Mouse (Mus musculus): Measurements from ENCODE around the gene Tnnt1.

Tnnt1 gene

GRCm38 (mm10) chr7:4521231-4522003 lies 5.2 kb upstream of the Tnnt1 start:
- DNase-seq (ENCODE audit: low spot score in 2 of 2): no peak

DNA sequence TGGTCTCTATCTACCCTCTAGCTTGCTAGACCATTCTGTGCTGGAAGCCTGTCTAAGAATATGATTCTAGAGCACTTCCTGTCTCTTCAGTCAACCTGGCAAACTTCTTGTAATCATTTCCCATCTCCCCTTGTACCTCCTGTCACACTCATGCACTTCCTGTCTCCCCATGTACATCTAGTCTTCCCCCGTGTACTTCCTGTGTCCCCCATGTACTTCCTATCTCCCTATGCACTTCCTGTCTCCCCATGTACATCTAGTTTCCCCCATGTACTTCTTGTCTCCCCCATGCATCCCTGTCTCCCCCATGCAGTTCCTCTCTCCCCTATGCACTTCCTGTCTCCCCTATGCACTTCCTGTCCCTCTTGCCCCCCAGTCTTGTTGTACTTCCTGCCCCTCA lies 2.3 kb upstream of the Tnnt1 start:
- no peak for DNase-seq (ENCODE audit: low spot score in 2 of 2)

- no peak for DNase-seq (ENCODE audit: low spot score in 2 of 2)
Observed at GRCm38 (mm10) chr7:4515853-4516252, 329 bp downstream of the Tnnt1 start.

DNA sequence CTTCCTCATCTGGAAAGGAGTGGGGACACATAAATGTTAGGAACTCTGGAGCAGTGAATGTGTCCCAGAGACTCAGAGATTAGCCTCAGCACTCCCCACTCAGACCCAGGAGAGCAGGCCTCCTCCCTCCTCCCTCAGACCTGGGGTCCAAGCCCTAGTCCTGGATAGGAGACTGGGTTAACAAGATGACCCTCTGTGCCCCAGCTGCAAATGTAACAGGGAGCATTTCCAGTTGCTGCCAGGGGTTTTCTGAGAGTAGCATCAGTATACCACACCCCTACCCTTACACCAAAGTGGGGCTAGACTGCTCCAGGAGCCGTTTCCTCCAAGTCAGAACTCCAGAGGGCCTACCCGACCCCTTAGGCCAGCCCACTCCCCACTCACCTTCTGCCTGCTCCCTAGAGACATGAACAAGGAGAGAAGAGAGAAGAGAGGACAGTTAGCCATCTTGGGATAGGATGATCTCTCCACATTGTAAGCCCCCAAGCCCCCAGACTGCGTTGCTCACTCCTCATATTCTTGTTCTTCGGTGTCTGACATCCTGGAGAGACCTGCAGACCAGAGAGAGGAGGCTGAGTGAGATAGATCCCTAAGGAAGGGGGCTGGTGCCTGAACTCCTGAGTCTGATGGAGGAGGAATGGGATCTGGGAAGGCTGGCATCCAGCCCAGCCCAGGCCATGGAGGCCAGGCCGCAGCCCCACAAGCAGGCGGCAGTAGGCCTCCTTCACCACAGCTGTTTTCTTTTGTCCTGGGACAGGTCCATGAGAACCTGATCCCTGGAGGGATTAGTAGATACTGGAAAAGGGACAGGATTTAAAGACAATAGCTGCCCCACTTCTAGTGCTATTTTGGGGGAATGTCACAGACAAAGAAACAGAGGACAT lies 2.1 kb downstream of the Tnnt1 start:
- no peak for DNase-seq (ENCODE audit: low spot score in 2 of 2)

GRCm38 (mm10) chr7:4513236-4513635 lies 2.9 kb downstream of the Tnnt1 start:
- DNase-seq (ENCODE audit: low spot score in 2 of 2): peak; percentile 41 to 82

DNA sequence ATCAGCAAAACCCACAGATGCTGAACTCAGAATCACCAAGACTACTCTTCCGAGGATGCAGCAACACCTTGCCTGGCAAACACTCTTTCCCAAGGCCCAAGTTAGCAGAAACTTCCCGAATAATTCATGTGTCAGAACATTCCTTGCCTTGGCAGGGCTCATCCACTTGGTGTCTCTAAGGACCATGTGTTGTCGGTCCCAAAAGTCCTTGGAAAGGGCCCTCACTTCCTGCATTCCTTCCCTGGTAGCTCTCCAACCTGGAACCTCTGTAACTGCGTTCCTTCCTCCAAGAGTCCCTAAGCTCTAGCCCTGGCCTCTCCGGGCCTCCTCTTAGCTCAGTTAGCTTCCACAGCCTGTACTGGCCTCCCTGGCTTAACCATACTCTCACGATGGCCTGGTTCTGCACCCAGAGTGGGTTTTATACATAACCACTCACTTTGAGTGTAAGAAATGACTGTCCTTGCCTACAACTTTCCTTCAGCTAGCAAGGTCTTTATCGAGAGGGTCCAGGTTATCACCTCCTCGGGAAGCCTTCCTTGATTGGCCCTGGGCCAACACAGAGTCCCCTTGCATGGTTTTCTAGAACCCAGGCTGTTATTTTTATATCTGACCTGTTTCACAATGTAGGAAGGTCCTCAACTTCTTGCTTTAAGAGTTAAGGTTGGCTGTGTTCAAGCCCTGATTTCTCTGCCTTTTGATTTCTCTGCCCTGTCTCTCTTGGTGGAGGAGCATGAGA lies 4.5 kb downstream of the Tnnt1 start:
- DNase-seq (ENCODE audit: low spot score in 2 of 2): no peak

- peak; percentile 76 to 90 for DNase-seq (ENCODE audit: low spot score in 2 of 2)
Observed at GRCm38 (mm10) chr7:4509863-4510608, 6.1 kb downstream of the Tnnt1 start.

- DNase-seq (ENCODE audit: low spot score in 2 of 2): no peak
Observed at GRCm38 (mm10) chr7:4508739-4509116, 7.5 kb downstream of the Tnnt1 start.

- no peak for DNase-seq (ENCODE audit: low spot score in 2 of 2)
Observed at GRCm38 (mm10) chr7:4508062-4508738, 8.0 kb downstream of the Tnnt1 start.

- DNase-seq (ENCODE audit: low spot score in 2 of 2): no peak
Observed at GRCm38 (mm10) chr7:4507220-4507619, 9.0 kb downstream of the Tnnt1 start.

- no peak for DNase-seq (ENCODE audit: low spot score in 2 of 2)
Observed at GRCm38 (mm10) chr7:4504646-4505435, 11.3 kb downstream of the Tnnt1 start.

DNA sequence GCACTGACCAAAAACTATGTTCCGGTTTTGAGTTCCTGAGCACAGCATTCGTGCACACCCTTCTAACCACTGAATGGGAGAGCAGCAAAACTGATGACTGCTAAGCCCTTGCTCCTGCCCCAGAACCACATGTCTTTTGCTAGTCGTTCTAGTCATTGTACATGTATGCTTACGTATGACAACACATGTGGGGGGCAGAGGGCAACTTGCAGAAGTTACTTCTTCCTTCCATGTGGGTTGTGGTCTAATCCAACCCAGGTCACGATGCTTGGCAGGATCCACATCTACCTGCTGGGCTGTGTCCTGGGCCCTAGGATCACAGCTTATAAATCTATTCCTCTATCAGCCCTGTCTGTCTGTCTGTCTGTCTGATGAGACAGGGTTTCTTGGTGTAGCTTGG lies 12.3 kb downstream of the Tnnt1 start:
- no peak for DNase-seq (ENCODE audit: low spot score in 2 of 2)

- DNase-seq (ENCODE audit: low spot score in 2 of 2): no peak
Observed at GRCm38 (mm10) chr7:4503100-4503499, 13.1 kb downstream of the Tnnt1 start.

GRCm38 (mm10) chr7:4502421-4503090 lies 13.6 kb downstream of the Tnnt1 start:
- DNase-seq (ENCODE audit: low spot score in 2 of 2): no peak

DNA sequence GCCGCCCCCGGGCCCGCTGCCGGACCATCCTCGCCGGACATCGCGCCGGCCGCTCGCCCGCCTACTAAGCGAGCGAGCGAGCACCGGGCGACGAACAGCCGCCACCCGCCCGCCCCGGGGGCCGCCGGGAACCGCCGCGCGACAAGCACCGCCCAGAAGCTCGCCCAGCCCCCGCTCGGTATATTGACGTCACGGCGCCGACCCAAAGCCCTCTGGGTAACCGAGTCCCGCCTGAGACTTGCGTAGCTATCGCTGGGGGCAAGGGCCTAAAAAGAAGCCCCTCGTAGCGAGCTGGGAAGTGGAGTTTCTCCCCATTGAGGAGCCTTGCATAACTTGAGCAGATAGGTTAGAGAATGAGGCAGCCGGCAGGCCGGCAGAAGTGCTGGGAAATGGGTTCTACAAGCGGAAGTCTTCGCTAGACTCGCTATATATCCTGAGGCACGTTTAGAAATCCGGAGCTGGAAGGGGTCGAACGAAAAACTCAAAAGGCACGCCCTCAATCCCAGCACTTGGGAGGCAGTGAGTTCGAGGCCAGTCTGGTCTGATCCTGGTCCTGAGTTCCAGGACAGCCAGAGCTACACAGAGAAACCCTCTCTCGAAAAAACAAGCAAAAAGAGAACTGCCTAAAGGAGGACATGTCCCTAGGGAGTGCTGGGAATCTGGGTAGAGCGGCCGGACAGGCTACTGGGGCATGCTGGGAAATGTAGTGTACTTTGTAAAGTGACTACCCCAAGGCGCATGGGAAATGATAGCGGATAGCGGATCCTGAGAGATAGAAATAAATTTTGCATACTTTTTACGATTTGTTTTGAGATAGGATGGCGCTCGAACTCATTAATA lies 14.4 kb downstream of the Tnnt1 start, which contains the start of gene Ppp1r12c:
Ppp1r12c (minus strand) TSS at position 123 of the 840 bp plus-strand sequence.
- peak; percentile 95 to 97 for DNase-seq (ENCODE audit: low spot score in 2 of 2)

DNA sequence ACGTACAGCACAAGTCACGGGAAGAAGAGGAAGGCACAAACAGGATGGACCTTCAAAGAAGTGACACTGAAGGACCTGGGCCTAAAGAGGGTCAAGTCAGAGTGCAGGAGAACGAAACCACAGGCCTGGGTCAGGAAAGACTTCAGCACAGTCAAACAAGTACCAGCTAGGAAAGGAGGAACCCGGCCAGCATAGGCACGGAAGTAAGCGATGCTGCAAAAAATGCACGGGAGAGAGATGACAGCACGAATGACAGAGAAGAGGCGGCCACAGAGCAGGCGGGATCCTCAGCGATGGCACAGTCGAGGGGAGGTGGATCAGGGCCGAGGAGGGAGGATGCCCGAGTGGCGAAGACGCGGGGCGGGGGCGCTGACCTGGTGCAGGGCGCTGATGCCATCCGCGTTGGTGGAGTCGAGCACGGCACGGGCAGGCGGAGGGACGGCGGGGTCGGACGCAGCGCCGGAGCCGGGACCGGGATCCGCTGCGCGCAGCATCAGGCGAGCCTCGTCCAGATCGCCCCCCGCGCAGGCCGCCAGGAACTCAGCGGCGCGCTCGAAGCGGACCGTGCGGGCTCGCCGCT lies 15.2 kb downstream of the Tnnt1 start:
- DNase-seq (ENCODE audit: low spot score in 2 of 2): peak; percentile 66 to 84

- DNase-seq (ENCODE audit: low spot score in 2 of 2): no peak
Observed at GRCm38 (mm10) chr7:4499034-4499433, 17.1 kb downstream of the Tnnt1 start.

GRCm38 (mm10) chr7:4498251-4498650 lies 17.9 kb downstream of the Tnnt1 start:
- no peak for DNase-seq (ENCODE audit: low spot score in 2 of 2)
